Mouse (Mus musculus) adrenal gland, adult 8-10 months (tissue): ENCODE results near the gene Acbd4. TPM values are rescaled to one million over a fixed set of nuclear protein-coding genes. Genes with fewer than 3 reads are reported as not detected.

Source experiments
- DNase-seq: peaks from one replicate; pipeline ENCODE4 v3.0.0; 2022
- total RNA-seq, 4 experiments: library from RNA; stranded (reverse); gene quantifications; 2 replicates each; pipeline ENCODE4 v1.2.4; 2022

Gene Acbd4
- total RNA-seq, 4 experiments from 2014 or later: 114 to 181 (median 146) TPM

- no peak for DNase-seq
Observed at GRCm38 (mm10) chr11:103142441-103143182, 41.1 kb downstream of the Acbd4 start.

GRCm38 (mm10) chr11:103144309-103145285 is 43.1 kb downstream of the Acbd4 start:
- no peak for DNase-seq

GRCm38 (mm10) chr11:103146386-103146785 is 44.9 kb downstream of the Acbd4 start:
- no peak for DNase-seq

- no peak for DNase-seq
Observed at GRCm38 (mm10) chr11:103147766-103148165, 46.3 kb downstream of the Acbd4 start.

GRCm38 (mm10) chr11:103149771-103150170 is 48.3 kb downstream of the Acbd4 start:
- no peak for DNase-seq

GRCm38 (mm10) chr11:103158621-103159478 is 57.4 kb downstream of the Acbd4 start:
- DNase-seq: peak; percentile 95

GRCm38 (mm10) chr11:103160738-103161137 is 59.3 kb downstream of the Acbd4 start:
- no peak for DNase-seq

- DNase-seq: no peak
Observed at GRCm38 (mm10) chr11:103161449-103161848, 60.0 kb downstream of the Acbd4 start.

Other genes starting within 250 kb of the Acbd4 start
- 10 to 100 TPM; 62.2 to 95.9 (median 82.0) TPM for gene Eftud2, start 220.7 kb upstream of the Acbd4 start, total RNA-seq
- 1 to 10 TPM in 1 of 4 experiments, under 1 TPM in 3; 0.59 to 1.5 (median 0.70) TPM for gene Ccdc103, start 220.5 kb upstream of the Acbd4 start, total RNA-seq
- under 1 TPM in 2 of 4 experiments, not detected in 2; 0.19 to 0.22 TPM for gene Fam187a, start 216.5 kb upstream of the Acbd4 start, total RNA-seq
- gene Gfap, start 200.8 kb upstream of the Acbd4 start, total RNA-seq: 1 to 10 TPM; 1.0 to 1.8 (median 1.8) TPM
- gene Kif18b, start 176.6 kb upstream of the Acbd4 start, total RNA-seq: 1 to 10 TPM in 1 of 4 experiments, under 1 TPM in 3; 0.74 to 1.5 (median 0.91) TPM
- gene C1ql1, start 155.0 kb upstream of the Acbd4 start, total RNA-seq: 10 to 100 TPM; 62.1 to 91.9 (median 72.9) TPM
- gene Nmt1, start 73.5 kb upstream of the Acbd4 start, total RNA-seq: 100 to 1,000 TPM; 102 to 113 (median 109) TPM
- 10 to 100 TPM; 64.3 to 89.6 (median 75.5) TPM for gene Dcakd, start 73.3 kb upstream of the Acbd4 start, total RNA-seq
- gene Plcd3, start within 50 bp of the Acbd4 start, total RNA-seq: 10 to 100 TPM; 10.0 to 18.9 (median 13.6) TPM
- gene Hexim1, start 14.5 kb downstream of the Acbd4 start, total RNA-seq: 10 to 100 TPM; 75.2 to 90.2 (median 86.0) TPM
- 1 to 10 TPM; 6.1 to 9.3 (median 8.6) TPM for gene Hexim2, start 30.7 kb downstream of the Acbd4 start, total RNA-seq
- 10 to 100 TPM; 29.3 to 40.6 (median 30.6) TPM for gene Fmnl1, start 69.4 kb downstream of the Acbd4 start, total RNA-seq
- gene 1700023F06Rik, start 106.9 kb downstream of the Acbd4 start, total RNA-seq: under 1 TPM in 3 of 4 experiments, not detected in 1; 0.27 to 0.83 (median 0.66) TPM
- gene Spata32, start 116.8 kb downstream of the Acbd4 start, total RNA-seq: not detected
- gene Map3k14, start 165.8 kb downstream of the Acbd4 start, total RNA-seq: 10 to 100 TPM in 1 of 4 experiments, 1 to 10 TPM in 3; 7.1 to 11.8 (median 9.0) TPM